Mouse (Mus musculus) WW6 (cell line): Measurements from ENCODE around the gene Gsg1l.

Experiments
- DNase-seq: peaks from one replicate; pipeline ENCODE4 v3.0.0-alpha.2; 2013; ENCODE audit warnings: low read depth, low spot score

Gsg1l gene

GRCm38 (mm10) chr7:126031598-126032364, 50.4 kb downstream of the Gsg1l start:
- DNase-seq: no peak

- no peak for DNase-seq
Measured at GRCm38 (mm10) chr7:126027410-126027809, 54.8 kb downstream of the Gsg1l start.

- DNase-seq: no peak
Measured at GRCm38 (mm10) chr7:126026600-126026999, 55.6 kb downstream of the Gsg1l start.

- DNase-seq: no peak
Measured at GRCm38 (mm10) chr7:126019966-126020365, 62.2 kb downstream of the Gsg1l start.

GRCm38 (mm10) chr7:126019321-126019720, 62.9 kb downstream of the Gsg1l start:
- DNase-seq: no peak

GRCm38 (mm10) chr7:126017455-126017854, 64.8 kb downstream of the Gsg1l start:
- no peak for DNase-seq

- no peak for DNase-seq
Measured at GRCm38 (mm10) chr7:126012325-126013021, 69.7 kb downstream of the Gsg1l start.

- DNase-seq: no peak
Measured at GRCm38 (mm10) chr7:126008789-126009148, 73.4 kb downstream of the Gsg1l start.

- DNase-seq: no peak
Measured at GRCm38 (mm10) chr7:126008139-126008788, 73.9 kb downstream of the Gsg1l start.

- DNase-seq: no peak
Measured at GRCm38 (mm10) chr7:126007132-126007910, 74.9 kb downstream of the Gsg1l start.

- DNase-seq: no peak
Measured at GRCm38 (mm10) chr7:126005274-126005673, 76.9 kb downstream of the Gsg1l start.

- DNase-seq: no peak
Measured at GRCm38 (mm10) chr7:126001683-126002082, 80.5 kb downstream of the Gsg1l start.

GRCm38 (mm10) chr7:125999921-126000320, 82.3 kb downstream of the Gsg1l start:
- DNase-seq: no peak

GRCm38 (mm10) chr7:125996151-125996550, 86.1 kb downstream of the Gsg1l start:
- no peak for DNase-seq

GRCm38 (mm10) chr7:125992356-125992891, 89.8 kb downstream of the Gsg1l start:
- no peak for DNase-seq

GRCm38 (mm10) chr7:125991846-125992245, 90.4 kb downstream of the Gsg1l start:
- no peak for DNase-seq

- DNase-seq: no peak
Measured at GRCm38 (mm10) chr7:125989969-125990368, 92.2 kb downstream of the Gsg1l start.

- no peak for DNase-seq
Measured at GRCm38 (mm10) chr7:125989489-125989888, 92.7 kb downstream of the Gsg1l start.

- no peak for DNase-seq
Measured at GRCm38 (mm10) chr7:125988326-125988725, 93.9 kb downstream of the Gsg1l start.

- no peak for DNase-seq
Measured at GRCm38 (mm10) chr7:125987117-125987516, 95.1 kb downstream of the Gsg1l start.

- DNase-seq: peak; percentile 4
Measured at GRCm38 (mm10) chr7:125985565-125985964, 96.6 kb downstream of the Gsg1l start.
